Mouse (Mus musculus) midbrain, postnatal 0 days (tissue): ENCODE data around the gene Smim13. TPM values are rescaled to one million over a fixed set of nuclear protein-coding genes. Genes with fewer than 3 reads are reported as not detected.

Source experiments
- ATAC-seq: fragments of 200-750 bp; cut with Nextera tagmentation; 2 replicates; pipeline ENCODE4 v1.8.0; 2017; ENCODE audit warnings: moderate number of reproducible peaks, mild to moderate bottlenecking, moderate TSS enrichment, moderate library complexity; ENCODE audit not compliant: low FRiP score
- DNase-seq: peaks from one replicate; pipeline ENCODE4 v3.0.0-alpha.2; 2015; ENCODE audit warnings: low spot score
- H3K27ac ChIP-seq: fragments of 300-500 bp; sonication (generic); 2 replicates; pipeline ENCODE4 v1.5.1; 2014; ENCODE audit warnings: low read depth, mild to moderate bottlenecking, low read length, mixed read lengths
- H3K27me3 ChIP-seq: fragments of 300-500 bp; sonication (generic); 2 replicates; pipeline ENCODE4 v1.6.1; 2014; ENCODE audit warnings: low read length, control low read depth, mixed read lengths; ENCODE audit not compliant: insufficient read depth
- H3K36me3 ChIP-seq: fragments of 300-500 bp; sonication (generic); 2 replicates; pipeline ENCODE4 v1.6.1; 2014; ENCODE audit warnings: low read length, control low read depth, mixed read lengths; ENCODE audit not compliant: insufficient read depth
- H3K4me1 ChIP-seq: fragments of 300-500 bp; sonication (generic); 2 replicates; pipeline ENCODE4 v1.6.1; 2014; ENCODE audit warnings: mild to moderate bottlenecking, control low read depth, antibody characterized with exemption, low read length, mixed read lengths; ENCODE audit not compliant: insufficient read depth
- H3K4me2 ChIP-seq: fragments of 300-500 bp; sonication (generic); 2 replicates; pipeline ENCODE4 v1.6.1; 2014; ENCODE audit warnings: low read depth, mild to moderate bottlenecking, low read length, mixed read lengths; ENCODE audit not compliant: poor library complexity, severe bottlenecking
- H3K4me3 ChIP-seq: fragments of 300-500 bp; sonication (generic); 2 replicates; pipeline ENCODE4 v1.5.1; 2014; ENCODE audit warnings: low read depth, mild to moderate bottlenecking, low read length, moderate library complexity
- H3K9ac ChIP-seq: fragments of 300-500 bp; sonication (generic); replicated peaks from 2 replicates; pipeline ENCODE4 v1.6.1; 2014; ENCODE audit warnings: mild to moderate bottlenecking, low read length, moderate library complexity, mixed read lengths; ENCODE audit not compliant: poor library complexity, severe bottlenecking
- H3K9me3 ChIP-seq: fragments of 300-500 bp; sonication (generic); 2 replicates; pipeline ENCODE4 v1.6.1; 2016; ENCODE audit warnings: low read length, control low read depth
- CTCF ChIP-seq: IDR thresholded peaks from 2 replicates; pipeline ENCODE4 v1.5.1; 2016; ENCODE audit warnings: antibody characterized with exemption, mild to moderate bottlenecking
- WGBS: fragments of 180-500 bp; shearing (Covaris S2); extraction: QIAGEN DNeasy Blood & Tissue Kit; methylation state at CpG from one replicate; pipeline ENCODE4 v1.1.7; 2014; 5-methylcytosine and 5-hydroxymethylcytosine counted together
- polyA plus RNA-seq: library from polyadenylated mRNA; unstranded; fragments of >200 nt; fragmentation: Nextera tagmentation; extraction: Ambion mirVana; gene quantifications from 2 replicates; pipeline ENCODE4 v1.2.1, GENCODE M21; 2015
- total RNA-seq: library from RNA; depleted of rRNA; stranded (reverse); fragments of >200 nt; gene quantifications from 2 replicates; pipeline ENCODE4 v1.2.3, GENCODE M21; 2014

The Smim13 gene
- total and polyA plus RNA-seq, 2 experiments from 2014 or later: 27.8 to 46.5 TPM

DNA sequence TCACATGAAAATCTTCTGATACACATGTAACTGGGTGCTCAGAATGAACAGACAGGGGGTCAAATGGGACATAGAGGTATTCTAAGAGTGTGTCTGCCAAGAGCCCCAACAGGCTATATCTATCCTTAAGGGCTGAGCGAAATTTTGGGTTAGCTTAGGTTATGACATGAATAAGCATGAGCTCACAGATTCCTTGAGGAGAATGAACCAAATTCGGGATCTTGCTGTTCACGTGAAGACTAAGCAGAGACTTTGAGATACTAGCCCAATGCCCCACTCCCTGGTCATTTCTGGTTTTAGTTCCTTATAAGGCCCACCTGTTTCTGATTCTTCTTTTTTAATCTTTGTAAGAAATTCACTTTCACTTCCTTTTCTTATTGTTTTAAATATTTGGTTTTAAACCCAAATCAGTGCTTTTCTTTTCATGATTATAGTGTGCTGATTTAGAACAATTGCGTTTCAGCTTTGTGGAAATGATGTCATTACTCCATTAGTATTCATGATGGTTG, 41.9 kb downstream of the Smim13 start:
- Histone ChIP-seq H3K27me3 (no peaks in the 10 kb centered on the region), H3K4me3 (no peak overlapping the region), H3K27ac (no peak overlapping the region), H3K9ac (no peak overlapping the region), H3K4me2 (no peak overlapping the region), H3K36me3 (no peaks in the 10 kb centered on the region), H3K9me3 (no peaks in the 10 kb centered on the region), H3K4me1 (no peaks in the 10 kb centered on the region)
- 86% methylated on average over 4 of the region's 4 CpGs for WGBS
- ATAC-seq (no peak), DNase-seq (no peak)
- TF ChIP-seq CTCF: no peak

- H3K27ac ChIP-seq: no peak overlapping the region
- H3K9ac ChIP-seq: no peak overlapping the region
- no peaks in the 10 kb centered on the region for H3K9me3 ChIP-seq
- H3K4me3 ChIP-seq: no peak overlapping the region
- no peaks in the 10 kb centered on the region for H3K27me3 ChIP-seq
- ATAC-seq: no peak
- DNase-seq: no peak
- no peaks in the 10 kb centered on the region for H3K36me3 ChIP-seq
- no peaks in the 10 kb centered on the region for H3K4me1 ChIP-seq
- H3K4me2 ChIP-seq: no peak overlapping the region
- no peak for TF ChIP-seq CTCF
- 50% methylated on average over 5 of the region's 5 CpGs for WGBS
These were observed 44.0 kb downstream of the Smim13 start for GRCm38 (mm10) chr13:41293595-41293994.

GRCm38 (mm10) chr13:41295886-41296285, 46.2 kb downstream of the Smim13 start:
- DNase-seq: no peak

GRCm38 (mm10) chr13:41296396-41296795, 46.8 kb downstream of the Smim13 start:
- Histone ChIP-seq H3K9ac (no peak overlapping the region), H3K36me3 (no peaks in the 10 kb centered on the region), H3K27ac (no peak overlapping the region), H3K4me3 (no peak overlapping the region), H3K27me3 (no peaks in the 10 kb centered on the region), H3K9me3 (no peaks in the 10 kb centered on the region), H3K4me1 (no peaks in the 10 kb centered on the region), H3K4me2 (peak overlapping the region; percentile 3; the same call in 1 of the 2 replicates)
- DNase-seq (peak; percentile 54), ATAC-seq (no peak)
- WGBS: 42% methylated on average over 10 of the region's 10 CpGs
- no peak; the same call in 1 of the 2 replicates for TF ChIP-seq CTCF

More at GRCm38 (mm10) chr13:41295886-41296285, 46.2 kb downstream of the Smim13 start:
- no peaks in the 10 kb centered on the region for H3K27me3 ChIP-seq
- H3K36me3 ChIP-seq: no peaks in the 10 kb centered on the region
- no peak overlapping the region for H3K4me3 ChIP-seq
- WGBS: 67% methylated on average over 6 of the region's 6 CpGs
- H3K4me1 ChIP-seq: no peaks in the 10 kb centered on the region
- ATAC-seq: no peak
- TF ChIP-seq CTCF: no peak
- H3K9ac ChIP-seq: no peak overlapping the region
- no peak overlapping the region for H3K27ac ChIP-seq
- no peaks in the 10 kb centered on the region for H3K9me3 ChIP-seq
- H3K4me2 ChIP-seq: no peak overlapping the region

- ATAC-seq: no peak
- H3K9ac ChIP-seq: no peak overlapping the region
- H3K27me3 ChIP-seq: no peaks in the 10 kb centered on the region
- WGBS: 38% methylated on average over 2 of the region's 2 CpGs
- H3K4me1 ChIP-seq: no peaks in the 10 kb centered on the region
- H3K36me3 ChIP-seq: no peaks in the 10 kb centered on the region
- DNase-seq: no peak
- H3K4me2 ChIP-seq: no peak overlapping the region
- no peaks in the 10 kb centered on the region for H3K9me3 ChIP-seq
- no peak overlapping the region for H3K4me3 ChIP-seq
- peak; percentile 26; the same call in 1 of the 2 replicates for TF ChIP-seq CTCF
- H3K27ac ChIP-seq: no peak overlapping the region
These were observed 48.9 kb downstream of the Smim13 start for GRCm38 (mm10) chr13:41298533-41298932.

- Histone ChIP-seq H3K4me1 (no peaks in the 10 kb centered on the region), H3K9ac (no peak overlapping the region), H3K4me3 (no peak overlapping the region), H3K27ac (no peak overlapping the region), H3K27me3 (no peaks in the 10 kb centered on the region), H3K4me2 (no peak overlapping the region), H3K9me3 (no peaks in the 10 kb centered on the region), H3K36me3 (no peaks in the 10 kb centered on the region)
- ATAC-seq: no peak
- WGBS: 28% methylated on average over 5 of the region's 5 CpGs
- no peak for TF ChIP-seq CTCF
- DNase-seq: no peak
These were observed 49.4 kb downstream of the Smim13 start for GRCm38 (mm10) chr13:41298996-41299395.
